Mouse (Mus musculus) embryonic facial prominence, embryonic 11.5 days (tissue): ENCODE data around the gene Piezo1. TPM values are rescaled to one million over a fixed set of nuclear protein-coding genes. Genes with fewer than 3 reads are reported as not detected.
A peak's percentile ranks its signal among the peaks of the same experiment; 100 is the strongest.

ENCODE experiments used
- ATAC-seq: fragments of 200-750 bp; cut with Nextera tagmentation; replicated peaks from 2 replicates; pipeline ENCODE4 v1.8.0; 2017; ENCODE audit warnings: low read depth; ENCODE audit not compliant: insufficient number of reproducible peaks, low FRiP score, low TSS enrichment
- DNase-seq: peaks from one replicate; pipeline ENCODE4 v3.0.0-alpha.2; 2015; ENCODE audit warnings: low spot score
- H3K27ac ChIP-seq: fragments of 300-500 bp; sonication (generic); replicated peaks from 2 replicates; pipeline ENCODE4 v1.5.1; 2014; ENCODE audit warnings: mild to moderate bottlenecking, low read depth, low read length, control low read depth
- H3K27me3 ChIP-seq: fragments of 300-500 bp; sonication (generic); 2 replicates; pipeline ENCODE4 v1.6.1; 2014; ENCODE audit warnings: mild to moderate bottlenecking, low read length, moderate library complexity, mixed read lengths; ENCODE audit not compliant: control insufficient read depth, insufficient read depth
- H3K36me3 ChIP-seq: fragments of 300-500 bp; sonication (generic); replicated peaks from 2 replicates; pipeline ENCODE4 v1.6.1; 2014; ENCODE audit warnings: low read depth, mild to moderate bottlenecking, low read length, moderate library complexity, mixed read lengths; ENCODE audit not compliant: control insufficient read depth, insufficient read depth
- H3K4me1 ChIP-seq: fragments of 300-500 bp; sonication (generic); 2 replicates; pipeline ENCODE4 v1.6.1; 2014; ENCODE audit warnings: low read length, mixed read lengths; ENCODE audit not compliant: control insufficient read depth, insufficient read depth
- H3K4me2 ChIP-seq: fragments of 300-500 bp; sonication (generic); 2 replicates; pipeline ENCODE4 v1.6.1; 2014; ENCODE audit warnings: low read depth, mild to moderate bottlenecking, control low read depth, low read length, moderate library complexity
- H3K4me3 ChIP-seq: fragments of 300-500 bp; sonication (generic); 2 replicates; pipeline ENCODE4 v1.5.1; 2014; ENCODE audit warnings: low read depth, low read length, control low read depth
- H3K9ac ChIP-seq: fragments of 300-500 bp; sonication (generic); replicated peaks from 2 replicates; pipeline ENCODE4 v1.6.1; 2014; ENCODE audit warnings: mild to moderate bottlenecking, control low read depth, low read length
- H3K9me3 ChIP-seq: fragments of 300-500 bp; sonication (generic); replicated peaks from 2 replicates; pipeline ENCODE4 v1.6.1; 2016; ENCODE audit warnings: mild to moderate bottlenecking, low read length, inconsistent platforms, mixed read lengths; ENCODE audit not compliant: control insufficient read depth
- WGBS: fragments of 180-500 bp; shearing (Covaris S2); extraction: QIAGEN DNeasy Blood & Tissue Kit; methylation state at CpG from one replicate; pipeline ENCODE4 v1.1.7; 2014; 5-methylcytosine and 5-hydroxymethylcytosine counted together
- polyA plus RNA-seq: library from polyadenylated mRNA; unstranded; fragments of >200 nt; fragmentation: Nextera tagmentation; extraction: Ambion mirVana; gene quantifications from 2 replicates; pipeline ENCODE4 v1.2.1, GENCODE M21; 2014

The Piezo1 gene
- polyA plus RNA-seq, 1 experiment from 2014 or later = 5.9 TPM

- WGBS = 79% methylated on average over 7 of the region's 7 CpGs
- no peak overlapping the region for H3K4me2 ChIP-seq
- H3K4me3 ChIP-seq = no peak overlapping the region
- no peaks in the 10 kb centered on the region for H3K4me1 ChIP-seq
- no peak for DNase-seq
- H3K9ac ChIP-seq = no peak overlapping the region
- ATAC-seq = no peak
- H3K9me3 ChIP-seq = no peaks in the 10 kb centered on the region
- H3K36me3 ChIP-seq = no peaks in the 10 kb centered on the region
- no peak overlapping the region for H3K27ac ChIP-seq
- no peaks in the 10 kb centered on the region for H3K27me3 ChIP-seq
These were observed 99.9 kb downstream of the Piezo1 start for GRCm38 (mm10) chr8:122451161-122451703.

- Histone ChIP-seq H3K4me1 (no peaks in the 10 kb centered on the region), H3K4me3 (no peak overlapping the region), H3K9ac (no peak overlapping the region), H3K27me3 (no peaks in the 10 kb centered on the region), H3K36me3 (no peaks in the 10 kb centered on the region), H3K27ac (no peak overlapping the region), H3K4me2 (no peak overlapping the region), H3K9me3 (no peaks in the 10 kb centered on the region)
- DNase-seq (no peak), ATAC-seq (no peak)
- 74% methylated on average over 3 of the region's 3 CpGs for WGBS
These were observed 105.9 kb downstream of the Piezo1 start for GRCm38 (mm10) chr8:122445203-122445602.

- Histone ChIP-seq H3K9me3 (no peaks in the 10 kb centered on the region), H3K4me3 (peak overlapping the region; percentile 69), H3K27me3 (no peaks in the 10 kb centered on the region), H3K36me3 (no peaks in the 10 kb centered on the region), H3K27ac (peak overlapping the region; percentile 79), H3K9ac (peak overlapping the region; percentile 87), H3K4me2 (peak overlapping the region; percentile 71), H3K4me1 (no peaks in the 10 kb centered on the region)
- ATAC-seq (peak; percentile 18; the same call in 1 of the 2 replicates), DNase-seq (peak; percentile 75)
- WGBS = 25% methylated on average over 19 of the region's 19 CpGs
These were observed 106.9 kb downstream of the Piezo1 start for GRCm38 (mm10) chr8:122444058-122444748.

GRCm38 (mm10) chr8:122443262-122444006 is 107.7 kb downstream of the Piezo1 start, which contains the start of gene Mvd:
TSS of gene Mvd (minus strand) at chr8:122443422.
- Histone ChIP-seq H3K4me2 (peak within 1 kb of the TSS; percentile 93), H3K9ac (peak within 1 kb of the TSS; percentile 87), H3K27ac (peak within 1 kb of the TSS; percentile 79), H3K36me3 (no peaks in the 10 kb centered on the region), H3K4me1 (no peaks in the 10 kb centered on the region), H3K27me3 (no peaks in the 10 kb centered on the region), H3K9me3 (no peaks in the 10 kb centered on the region), H3K4me3 (peak within 1 kb of the TSS; percentile 69)
- peak; percentile 99 for DNase-seq
- under 1% methylated on average over 47 of the region's 47 CpGs for WGBS
- ATAC-seq = peak; percentile 96

GRCm38 (mm10) chr8:122442781-122443180 is 108.3 kb downstream of the Piezo1 start:
- Histone ChIP-seq H3K9me3 (no peaks in the 10 kb centered on the region), H3K36me3 (no peaks in the 10 kb centered on the region), H3K9ac (peak overlapping the region; percentile 59), H3K4me2 (peak overlapping the region; percentile 93), H3K27me3 (no peaks in the 10 kb centered on the region), H3K4me3 (peak overlapping the region; percentile 69), H3K4me1 (no peaks in the 10 kb centered on the region), H3K27ac (peak overlapping the region; percentile 61; the same call in 1 of the 2 replicates)
- WGBS = 2% methylated on average over 12 of the region's 12 CpGs
- DNase-seq (no peak), ATAC-seq (peak; percentile 8; the same call in 1 of the 2 replicates)

GRCm38 (mm10) chr8:122442356-122442755 is 108.8 kb downstream of the Piezo1 start:
- H3K9me3 ChIP-seq = no peaks in the 10 kb centered on the region
- peak overlapping the region; percentile 93 for H3K4me2 ChIP-seq
- H3K9ac ChIP-seq = peak overlapping the region; percentile 59
- H3K4me3 ChIP-seq = peak overlapping the region; percentile 69
- DNase-seq = no peak
- no peak for ATAC-seq
- 32% methylated on average over 7 of the region's 7 CpGs for WGBS
- H3K27me3 ChIP-seq = no peaks in the 10 kb centered on the region
- H3K4me1 ChIP-seq = no peaks in the 10 kb centered on the region
- H3K36me3 ChIP-seq = no peaks in the 10 kb centered on the region
- H3K27ac ChIP-seq = 0 out of 2 replicates have a peak overlapping the region, but pooled peaks have one; percentile 61

GRCm38 (mm10) chr8:122441326-122441725 is 109.8 kb downstream of the Piezo1 start:
- WGBS = 76% methylated on average over 1 of the region's 1 CpGs
- H3K9me3 ChIP-seq = no peaks in the 10 kb centered on the region
- H3K9ac ChIP-seq = no peak overlapping the region
- H3K4me2 ChIP-seq = no peak overlapping the region
- no peaks in the 10 kb centered on the region for H3K27me3 ChIP-seq
- no peak overlapping the region for H3K4me3 ChIP-seq
- DNase-seq (no peak), ATAC-seq (no peak)
- H3K27ac ChIP-seq = no peak overlapping the region
- peaks cover under 1% of the 10 kb centered on the region; the same call in 1 of the 2 replicates for H3K36me3 ChIP-seq
- no peaks in the 10 kb centered on the region for H3K4me1 ChIP-seq
